Mouse (Mus musculus): Measurements from ENCODE around the gene Lrrc17. TPM values are rescaled to one million over a fixed set of nuclear protein-coding genes. Genes with fewer than 3 reads are reported as not detected.
"Not testable (repeated sequence)": the region's sequence is repeated elsewhere in the genome, so short reads cannot be mapped to it uniquely, and the experiment has no call there.

The Lrrc17 gene
- total and polyA plus RNA-seq, 3 experiments, result not detected

DNA sequence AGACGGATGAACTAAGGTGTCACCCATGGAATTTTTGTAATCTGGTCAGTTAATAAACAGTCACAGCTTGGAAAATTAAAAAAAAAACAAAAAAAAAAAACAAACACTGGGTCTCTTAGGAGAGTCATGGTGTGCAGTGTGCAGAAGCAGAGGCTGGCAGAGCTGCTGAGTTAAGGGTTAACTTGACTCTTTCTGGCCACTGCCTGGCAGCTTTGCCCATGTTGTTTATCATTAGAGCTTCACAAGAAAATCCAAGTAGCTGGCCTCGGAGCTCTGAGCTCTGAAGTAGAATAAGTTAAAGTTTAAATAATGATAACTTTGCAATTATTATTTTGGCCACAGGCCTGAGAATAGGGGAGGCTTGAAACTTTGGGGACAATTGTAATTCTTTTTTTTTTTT, 56.2 kb downstream of the Lrrc17 start:
- H3K36me3 ChIP-seq (replicated peaks in 1 of 2; ENCODE audit: control insufficient read depth in 1 of 2, insufficient read depth in 1 of 2, low read length in 1 of 2); H3K79me2 ChIP-seq (replicated peaks; ENCODE audit: control insufficient read depth, extremely low read depth, insufficient read depth, poor library complexity, severe bottlenecking); H3K4me2 ChIP-seq (ENCODE audit: insufficient read depth, low read depth, poor library complexity, severe bottlenecking); DNase-seq (ENCODE audit: extremely low read depth); H3K27ac ChIP-seq (ENCODE audit: insufficient read depth, low read depth); H3K9me3 ChIP-seq (replicated peaks; ENCODE audit: low read length); H3K4me1 ChIP-seq (ENCODE audit: control insufficient read depth in 1 of 2, insufficient read depth in 2 of 2); H3K9ac ChIP-seq (ENCODE audit: insufficient read depth, low read depth); H3K27me3 ChIP-seq (replicated peaks); dilution Hi-C loops (cut with MboI; ENCODE audit: extremely low pct_ligation_motif_present, extremely low pct_unique_long_range_greater_than_20kb, low sequenced_read_pairs); H3K4me3 ChIP-seq (replicated peaks in 1 of 3; ENCODE audit: low read depth in 2 of 3, low read length in 2 of 3, poor library complexity in 1 of 3): not testable (repeated sequence)
- in situ Hi-C loops (cut with MboI; ENCODE audit: low pct_ligation_motif_present, low pct_unique_long_range_greater_than_20kb, low sequenced_read_pairs), result loop anchor here (10.0 kb wide), 1 partner anchor 315 kb away; no protein-coding TSS in a partner anchor

DNA sequence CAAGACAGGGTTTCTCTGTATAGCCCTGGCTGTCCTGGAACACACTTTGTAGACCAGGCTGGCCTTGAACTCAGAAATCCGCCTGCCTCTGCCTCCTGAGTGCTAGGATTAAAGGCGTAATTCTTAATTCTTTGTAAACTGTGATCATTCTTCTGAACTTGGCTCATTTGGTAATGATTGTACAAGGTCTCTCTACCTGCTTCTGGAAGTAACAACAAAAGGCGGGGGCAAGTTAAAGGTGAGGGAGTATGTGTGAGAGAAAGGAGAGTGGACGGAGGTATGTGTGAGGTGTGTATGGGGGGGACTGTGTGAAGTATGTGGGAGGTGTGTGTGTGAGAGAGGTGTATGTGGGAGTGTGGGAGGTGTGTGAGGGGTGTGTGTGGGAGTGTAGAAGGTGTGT, 56.6 kb downstream of the Lrrc17 start:
- H3K27me3 ChIP-seq (replicated peaks), result no peaks in the 10 kb centered on the region
- H3K9ac ChIP-seq (ENCODE audit: insufficient read depth, low read depth), result no peak overlapping the region
- 0 out of 4 replicates have a peak, but pooled peaks cover 0 to 3% of the 10 kb centered on the region in 2 experiments for H3K4me1 ChIP-seq (ENCODE audit: control insufficient read depth in 1 of 2, insufficient read depth in 2 of 2)
- no peaks in the 10 kb centered on the region for H3K79me2 ChIP-seq (replicated peaks; ENCODE audit: control insufficient read depth, extremely low read depth, insufficient read depth, poor library complexity, severe bottlenecking)
- no peaks in the 10 kb centered on the region for H3K36me3 ChIP-seq (replicated peaks in 1 of 2; ENCODE audit: control insufficient read depth in 1 of 2, insufficient read depth in 1 of 2, low read length in 1 of 2)
- H3K4me3 ChIP-seq (replicated peaks in 1 of 3; ENCODE audit: low read depth in 2 of 3, low read length in 2 of 3, poor library complexity in 1 of 3), result no peak overlapping the region
- no peak overlapping the region for H3K4me2 ChIP-seq (ENCODE audit: insufficient read depth, low read depth, poor library complexity, severe bottlenecking)
- in situ Hi-C loops (cut with MboI; ENCODE audit: low pct_ligation_motif_present, low pct_unique_long_range_greater_than_20kb, low sequenced_read_pairs) (loop anchor here (10.0 kb wide), 1 partner anchor 315 kb away; no protein-coding TSS in a partner anchor), dilution Hi-C loops (cut with MboI; ENCODE audit: extremely low pct_ligation_motif_present, extremely low pct_unique_long_range_greater_than_20kb, low sequenced_read_pairs) (no loop called here)
- no peak for DNase-seq (ENCODE audit: extremely low read depth)
- no peak overlapping the region; the same call in 1 of the 2 replicates for H3K27ac ChIP-seq (ENCODE audit: insufficient read depth, low read depth)
- H3K9me3 ChIP-seq (replicated peaks; ENCODE audit: low read length), result no peaks in the 10 kb centered on the region
- TF ChIP-seq MYC (IDR thresholded peaks at IDR 0.05; ENCODE audit: low read depth, low read length), result no peak
- TF ChIP-seq USF2 (conservative IDR thresholded peaks at IDR 0.05; ENCODE audit: low read depth, low read length), result no peak
- TF ChIP-seq USF1 (IDR thresholded peaks at IDR 0.05; ENCODE audit: low read depth, low read length), result no peak
- no peak for TF ChIP-seq CTCF (conservative IDR thresholded peaks at IDR 0.05 in 1 of 2, IDR thresholded peaks at IDR 0.05 in 1 of 2; ENCODE audit: low read depth in 2 of 2, low read length in 2 of 2)
- TF ChIP-seq JUN (IDR thresholded peaks at IDR 0.05; ENCODE audit: insufficient read depth, low read depth, low read length), result no peak
- no peak for TF ChIP-seq IRF4 (IDR thresholded peaks at IDR 0.05; ENCODE audit: low read depth, low read length)
- no peak for TF ChIP-seq POLR2A (IDR thresholded peaks at IDR 0.05; ENCODE audit: low read depth, low read length)
- no peak for TF ChIP-seq BHLHE40 (IDR thresholded peaks at IDR 0.05; ENCODE audit: low read depth, low read length)
- no peak for TF ChIP-seq KAT2A (IDR thresholded peaks at IDR 0.05; ENCODE audit: insufficient replicate concordance, low read length)

DNA sequence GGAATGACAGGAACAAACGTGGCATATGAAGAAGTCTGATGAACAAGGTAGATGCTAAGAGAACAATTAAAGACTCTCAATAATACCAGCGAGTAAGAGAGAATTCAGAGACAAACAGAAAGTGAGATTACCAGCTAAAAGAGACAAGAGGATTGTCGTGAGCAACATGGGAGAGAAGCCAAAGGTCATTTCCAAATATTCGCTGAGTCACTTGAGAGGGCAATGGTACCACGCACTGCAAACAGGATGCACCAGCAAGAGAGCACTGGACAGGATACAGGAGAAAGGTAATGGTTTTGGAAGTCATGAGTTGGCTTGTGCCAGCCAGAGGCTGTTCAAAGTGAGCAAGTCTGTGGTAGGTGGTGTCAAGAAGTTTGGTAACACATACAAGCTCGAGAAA, 62.6 kb downstream of the Lrrc17 start:
- TF ChIP-seq USF2 (conservative IDR thresholded peaks at IDR 0.05; ENCODE audit: low read depth, low read length) (no peak), E2F4 (IDR thresholded peaks at IDR 0.05; ENCODE audit: insufficient replicate concordance, low read depth, low read length) (no peak), JUN (IDR thresholded peaks at IDR 0.05; ENCODE audit: insufficient read depth, low read depth, low read length) (no peak), RAD21 (IDR thresholded peaks at IDR 0.05; ENCODE audit: low read depth, low read length) (no peak), EP300 (IDR thresholded peaks at IDR 0.05; ENCODE audit: low read length) (no peak), ZMIZ1 (IDR thresholded peaks at IDR 0.05; ENCODE audit: low read depth, low read length) (no peak), GABPA (IDR thresholded peaks at IDR 0.05; ENCODE audit: insufficient replicate concordance, low read depth, low read length) (no peak), RCOR1 (conservative IDR thresholded peaks at IDR 0.05; ENCODE audit: low read depth, low read length) (no peak), TBP (conservative IDR thresholded peaks at IDR 0.05; ENCODE audit: low read depth, low read length) (no peak), MEF2A (IDR thresholded peaks at IDR 0.05; ENCODE audit: borderline replicate concordance, low read depth, low read length) (no peak), CHD1 (IDR thresholded peaks at IDR 0.05; ENCODE audit: low read depth, low read length) (no peak), IRF4 (IDR thresholded peaks at IDR 0.05; ENCODE audit: low read depth, low read length) (no peak), USF1 (IDR thresholded peaks at IDR 0.05; ENCODE audit: low read depth, low read length) (no peak), NRF1 (IDR thresholded peaks at IDR 0.05; ENCODE audit: low read depth, low read length) (no peak), POLR2AphosphoS2 (IDR thresholded peaks at IDR 0.05; ENCODE audit: low read depth, low read length) (no peak)
- Histone ChIP-seq H3K27ac (ENCODE audit: insufficient read depth, low read depth) (no peak overlapping the region), H3K9me3 (replicated peaks; ENCODE audit: low read length) (no peaks in the 10 kb centered on the region), H3K9ac (ENCODE audit: insufficient read depth, low read depth) (no peak overlapping the region), H3K27me3 (replicated peaks) (no peaks in the 10 kb centered on the region), H3K79me2 (replicated peaks; ENCODE audit: control insufficient read depth, extremely low read depth, insufficient read depth, poor library complexity, severe bottlenecking) (no peaks in the 10 kb centered on the region), H3K4me1 (ENCODE audit: control insufficient read depth in 1 of 2, insufficient read depth in 2 of 2) (0 out of 4 replicates have a peak, but pooled peaks cover 0 to 3% of the 10 kb centered on the region in 2 experiments), H3K4me3 (replicated peaks in 1 of 3; ENCODE audit: low read depth in 2 of 3, low read length in 2 of 3, poor library complexity in 1 of 3) (no peak overlapping the region), H3K36me3 (replicated peaks in 1 of 2; ENCODE audit: control insufficient read depth in 1 of 2, insufficient read depth in 1 of 2, low read length in 1 of 2) (no peaks in the 10 kb centered on the region), H3K4me2 (ENCODE audit: insufficient read depth, low read depth, poor library complexity, severe bottlenecking) (no peak overlapping the region)
- dilution Hi-C loops (cut with MboI; ENCODE audit: extremely low pct_ligation_motif_present, extremely low pct_unique_long_range_greater_than_20kb, low sequenced_read_pairs) (no loop called here), in situ Hi-C loops (cut with MboI; ENCODE audit: low pct_ligation_motif_present, low pct_unique_long_range_greater_than_20kb, low sequenced_read_pairs) (no loop called here)
- DNase-seq (ENCODE audit: extremely low read depth), result no peak

Data from CH12.LX (cell line).